Mouse (Mus musculus): ENCODE measurements around the gene Cgnl1. TPM values are rescaled to one million over a fixed set of nuclear protein-coding genes. Genes with fewer than 3 reads are reported as not detected.

Gene Cgnl1
- total and polyA plus RNA-seq, 2 experiments: 16.3 to 25.0 TPM

- no peaks in the 10 kb centered on the region for H3K36me3 ChIP-seq (ENCODE audit: control insufficient read depth, insufficient read depth, low read length)
- 84% methylated on average over 5 of the region's 5 CpGs for WGBS
These were observed 40.0 kb upstream of the Cgnl1 start for GRCm38 (mm10) chr9:71811404-71811803.

GRCm38 (mm10) chr9:71810723-71811122, 39.3 kb upstream of the Cgnl1 start:
- Histone ChIP-seq H3K4me3 (ENCODE audit: insufficient read depth, low read depth, low read length) (no peak overlapping the region), H3K9ac (ENCODE audit: low read depth, low read length) (no peak overlapping the region), H3K79me2 (ENCODE audit: control insufficient read depth, insufficient read depth, low read length) (no peaks in the 10 kb centered on the region), H3K27me3 (ENCODE audit: control insufficient read depth, insufficient read depth, low read length) (no peaks in the 10 kb centered on the region), H3K36me3 (ENCODE audit: control insufficient read depth, insufficient read depth, low read length) (no peaks in the 10 kb centered on the region), H3K4me1 (ENCODE audit: control insufficient read depth, insufficient read depth, low read length) (no peaks in the 10 kb centered on the region), H3K27ac (replicated peaks; ENCODE audit: insufficient read depth, low read depth, low read length) (no peak overlapping the region)
- DNase-seq (ENCODE audit: extremely low read depth, low read depth, low spot score): no peak
- 88% methylated on average over 2 of the region's 2 CpGs for WGBS
- TF ChIP-seq CTCF (IDR thresholded peaks at IDR 0.05; ENCODE audit: low read depth, low read length): no peak
- TF ChIP-seq POLR2A (IDR thresholded peaks at IDR 0.05; ENCODE audit: extremely low read depth, insufficient read depth, low read length): no peak

More at GRCm38 (mm10) chr9:71811404-71811803, 40.0 kb upstream of the Cgnl1 start:
- Histone ChIP-seq H3K9ac (ENCODE audit: low read depth, low read length) (no peak overlapping the region), H3K27ac (replicated peaks; ENCODE audit: insufficient read depth, low read depth, low read length) (no peak overlapping the region), H3K4me1 (ENCODE audit: control insufficient read depth, insufficient read depth, low read length) (no peaks in the 10 kb centered on the region), H3K79me2 (ENCODE audit: control insufficient read depth, insufficient read depth, low read length) (no peaks in the 10 kb centered on the region), H3K4me3 (ENCODE audit: insufficient read depth, low read depth, low read length) (no peak overlapping the region), H3K27me3 (ENCODE audit: control insufficient read depth, insufficient read depth, low read length) (no peaks in the 10 kb centered on the region)
- TF ChIP-seq POLR2A (IDR thresholded peaks at IDR 0.05; ENCODE audit: extremely low read depth, insufficient read depth, low read length): no peak
- no peak for TF ChIP-seq CTCF (IDR thresholded peaks at IDR 0.05; ENCODE audit: low read depth, low read length)
- DNase-seq (ENCODE audit: extremely low read depth, low read depth, low spot score): no peak

GRCm38 (mm10) chr9:71808640-71809254, 37.3 kb upstream of the Cgnl1 start:
- WGBS: 37% methylated on average over 11 of the region's 11 CpGs
- no peaks in the 10 kb centered on the region for H3K79me2 ChIP-seq (ENCODE audit: control insufficient read depth, insufficient read depth, low read length)
- no peak for TF ChIP-seq POLR2A (IDR thresholded peaks at IDR 0.05; ENCODE audit: extremely low read depth, insufficient read depth, low read length)
- 0 out of 2 replicates have a peak, but pooled peaks have one; percentile 37 for TF ChIP-seq CTCF (IDR thresholded peaks at IDR 0.05; ENCODE audit: low read depth, low read length)
- no peaks in the 10 kb centered on the region for H3K27me3 ChIP-seq (ENCODE audit: control insufficient read depth, insufficient read depth, low read length)
- no peak overlapping the region for H3K4me3 ChIP-seq (ENCODE audit: insufficient read depth, low read depth, low read length)
- peak; percentile 33 for DNase-seq (ENCODE audit: extremely low read depth, low read depth, low spot score)
- H3K36me3 ChIP-seq (ENCODE audit: control insufficient read depth, insufficient read depth, low read length): no peaks in the 10 kb centered on the region
- H3K4me1 ChIP-seq (ENCODE audit: control insufficient read depth, insufficient read depth, low read length): no peaks in the 10 kb centered on the region
- no peak overlapping the region for H3K9ac ChIP-seq (ENCODE audit: low read depth, low read length)
- H3K27ac ChIP-seq (replicated peaks; ENCODE audit: insufficient read depth, low read depth, low read length): no peak overlapping the region

- H3K27ac ChIP-seq (replicated peaks; ENCODE audit: insufficient read depth, low read depth, low read length): no peak overlapping the region
- TF ChIP-seq POLR2A (IDR thresholded peaks at IDR 0.05; ENCODE audit: extremely low read depth, insufficient read depth, low read length) (no peak), CTCF (IDR thresholded peaks at IDR 0.05; ENCODE audit: low read depth, low read length) (no peak)
- H3K79me2 ChIP-seq (ENCODE audit: control insufficient read depth, insufficient read depth, low read length): no peaks in the 10 kb centered on the region
- no peak overlapping the region for H3K4me3 ChIP-seq (ENCODE audit: insufficient read depth, low read depth, low read length)
- no peak for DNase-seq (ENCODE audit: extremely low read depth, low read depth, low spot score)
- H3K36me3 ChIP-seq (ENCODE audit: control insufficient read depth, insufficient read depth, low read length): no peaks in the 10 kb centered on the region
- 68% methylated on average over 4 of the region's 4 CpGs for WGBS
- no peak overlapping the region for H3K9ac ChIP-seq (ENCODE audit: low read depth, low read length)
- H3K4me1 ChIP-seq (ENCODE audit: control insufficient read depth, insufficient read depth, low read length): no peaks in the 10 kb centered on the region
- no peaks in the 10 kb centered on the region for H3K27me3 ChIP-seq (ENCODE audit: control insufficient read depth, insufficient read depth, low read length)
These were observed 36.4 kb upstream of the Cgnl1 start for GRCm38 (mm10) chr9:71807801-71808200.

- Histone ChIP-seq H3K4me1 (ENCODE audit: control insufficient read depth, insufficient read depth, low read length) (no peaks in the 10 kb centered on the region), H3K79me2 (ENCODE audit: control insufficient read depth, insufficient read depth, low read length) (no peaks in the 10 kb centered on the region), H3K9ac (ENCODE audit: low read depth, low read length) (no peak overlapping the region), H3K36me3 (ENCODE audit: control insufficient read depth, insufficient read depth, low read length) (no peaks in the 10 kb centered on the region), H3K27me3 (ENCODE audit: control insufficient read depth, insufficient read depth, low read length) (no peaks in the 10 kb centered on the region), H3K4me3 (ENCODE audit: insufficient read depth, low read depth, low read length) (no peak overlapping the region), H3K27ac (replicated peaks; ENCODE audit: insufficient read depth, low read depth, low read length) (no peak overlapping the region)
- WGBS: 2% methylated on average over 2 of the region's 2 CpGs
- TF ChIP-seq POLR2A (IDR thresholded peaks at IDR 0.05; ENCODE audit: extremely low read depth, insufficient read depth, low read length) (no peak), CTCF (IDR thresholded peaks at IDR 0.05; ENCODE audit: low read depth, low read length) (peak; percentile 75)
- peak; percentile 58 for DNase-seq (ENCODE audit: extremely low read depth, low read depth, low spot score)
These were observed 35.0 kb upstream of the Cgnl1 start for GRCm38 (mm10) chr9:71806422-71806805.

- 79% methylated on average over 6 of the region's 6 CpGs for WGBS
- no peak for DNase-seq (ENCODE audit: extremely low read depth, low read depth, low spot score)
- Histone ChIP-seq H3K4me1 (ENCODE audit: control insufficient read depth, insufficient read depth, low read length) (no peaks in the 10 kb centered on the region), H3K27me3 (ENCODE audit: control insufficient read depth, insufficient read depth, low read length) (no peaks in the 10 kb centered on the region), H3K79me2 (ENCODE audit: control insufficient read depth, insufficient read depth, low read length) (no peaks in the 10 kb centered on the region), H3K27ac (replicated peaks; ENCODE audit: insufficient read depth, low read depth, low read length) (no peak overlapping the region), H3K9ac (ENCODE audit: low read depth, low read length) (no peak overlapping the region), H3K4me3 (ENCODE audit: insufficient read depth, low read depth, low read length) (no peak overlapping the region), H3K36me3 (ENCODE audit: control insufficient read depth, insufficient read depth, low read length) (no peaks in the 10 kb centered on the region)
- TF ChIP-seq CTCF (IDR thresholded peaks at IDR 0.05; ENCODE audit: low read depth, low read length): no peak
These were observed 34.4 kb upstream of the Cgnl1 start for GRCm38 (mm10) chr9:71805646-71806421.
